Mouse (Mus musculus): ENCODE results near the gene Acss3.

DNA sequence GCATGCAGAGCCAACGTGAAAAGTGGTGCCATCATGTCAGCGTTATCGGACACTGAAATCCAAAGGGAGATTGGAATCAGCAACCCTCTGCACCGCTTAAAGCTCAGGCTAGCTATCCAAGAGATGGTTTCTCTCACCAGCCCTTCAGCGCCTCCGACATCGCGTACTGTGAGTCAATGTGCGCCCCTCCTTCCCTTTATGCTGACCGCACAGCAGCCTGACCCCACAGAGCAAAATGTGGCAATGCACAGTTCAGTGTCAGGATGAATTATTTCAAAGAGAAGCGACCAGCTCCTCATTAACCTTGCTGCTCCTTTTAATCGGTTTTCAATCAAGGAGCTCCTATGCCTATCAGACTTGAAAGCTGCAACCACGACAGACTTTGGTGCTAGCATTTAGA lies 227.1 kb downstream of the Acss3 start:
- TF ChIP-seq CTCF (IDR thresholded peaks at IDR 0.05; ENCODE audit: low read depth): no peak
- TF ChIP-seq EP300 (IDR thresholded peaks at IDR 0.05; ENCODE audit: low read depth): no peak

Data from liver, postnatal 0 days (tissue).